Mouse (Mus musculus): ENCODE data around the gene Bach2. TPM values are rescaled to one million over a fixed set of nuclear protein-coding genes. Genes with fewer than 3 reads are reported as not detected.
A peak's percentile ranks its signal among the peaks of the same experiment; 100 is the strongest.

Gene Bach2
- 14.2 and 18.7 TPM in 2 replicates for polyA plus RNA-seq (2011; ENCODE audit: insufficient read depth, insufficient read length, low read depth, missing spikeins)

- TF ChIP-seq CTCF (IDR thresholded peaks at IDR 0.05; ENCODE audit: low read depth, low read length) (no peak), EP300 (IDR thresholded peaks at IDR 0.05; ENCODE audit: insufficient read depth, low read depth, low read length) (no peak), POLR2A (IDR thresholded peaks at IDR 0.05; ENCODE audit: insufficient read depth, low read length) (no peak)
- H3K4me1 ChIP-seq (ENCODE audit: control insufficient read depth, insufficient read depth, low read length) = no peaks in the 10 kb centered on the region
- no peaks in the 10 kb centered on the region for H3K9me3 ChIP-seq (replicated peaks; ENCODE audit: control insufficient read depth, insufficient read depth, low read length, poor library complexity, severe bottlenecking)
- H3K4me3 ChIP-seq (ENCODE audit: low read depth, low read length) = peak within 1 kb of the TSS; percentile 77
- H3K27ac ChIP-seq (ENCODE audit: insufficient read depth, low read length) = no peak within 1 kb of the TSS
- no peaks in the 10 kb centered on the region for H3K36me3 ChIP-seq (ENCODE audit: control insufficient read depth, insufficient read depth, low read length, poor library complexity, severe bottlenecking)
- H3K9ac ChIP-seq (ENCODE audit: low read depth, poor library complexity, severe bottlenecking) = peak within 1 kb of the TSS; percentile 94
- peaks cover 8% of the 10 kb centered on the region; the same call in 1 of the 2 replicates for H3K27me3 ChIP-seq (ENCODE audit: control insufficient read depth, insufficient read depth, low read length, poor library complexity, severe bottlenecking)
Observed at GRCm38 (mm10) chr4:32238366-32238854, at the start of gene Bach2. Gene Bach2 (plus strand): TSS chr4:32238804.

- Histone ChIP-seq H3K36me3 (ENCODE audit: control insufficient read depth, insufficient read depth, low read length, poor library complexity, severe bottlenecking) (no peaks in the 10 kb centered on the region), H3K9ac (ENCODE audit: low read depth, poor library complexity, severe bottlenecking) (no peak overlapping the region), H3K4me1 (ENCODE audit: control insufficient read depth, insufficient read depth, low read length) (peaks cover 2% of the 10 kb centered on the region), H3K4me3 (ENCODE audit: low read depth, low read length) (no peak overlapping the region), H3K27me3 (ENCODE audit: control insufficient read depth, insufficient read depth, low read length, poor library complexity, severe bottlenecking) (no peaks in the 10 kb centered on the region), H3K27ac (ENCODE audit: insufficient read depth, low read length) (no peak overlapping the region), H3K9me3 (replicated peaks; ENCODE audit: control insufficient read depth, insufficient read depth, low read length, poor library complexity, severe bottlenecking) (no peaks in the 10 kb centered on the region)
- TF ChIP-seq EP300 (IDR thresholded peaks at IDR 0.05; ENCODE audit: insufficient read depth, low read depth, low read length) (no peak), CTCF (IDR thresholded peaks at IDR 0.05; ENCODE audit: low read depth, low read length) (no peak), POLR2A (IDR thresholded peaks at IDR 0.05; ENCODE audit: insufficient read depth, low read length) (no peak)
Observed at GRCm38 (mm10) chr4:32189416-32190036, 49.1 kb upstream of the Bach2 start.

- H3K27ac ChIP-seq (ENCODE audit: insufficient read depth, low read length) = no peak overlapping the region
- no peak overlapping the region for H3K4me3 ChIP-seq (ENCODE audit: low read depth, low read length)
- no peaks in the 10 kb centered on the region for H3K36me3 ChIP-seq (ENCODE audit: control insufficient read depth, insufficient read depth, low read length, poor library complexity, severe bottlenecking)
- TF ChIP-seq CTCF (IDR thresholded peaks at IDR 0.05; ENCODE audit: low read depth, low read length) (no peak), POLR2A (IDR thresholded peaks at IDR 0.05; ENCODE audit: insufficient read depth, low read length) (no peak), EP300 (IDR thresholded peaks at IDR 0.05; ENCODE audit: insufficient read depth, low read depth, low read length) (no peak)
- no peaks in the 10 kb centered on the region for H3K9me3 ChIP-seq (replicated peaks; ENCODE audit: control insufficient read depth, insufficient read depth, low read length, poor library complexity, severe bottlenecking)
- H3K27me3 ChIP-seq (ENCODE audit: control insufficient read depth, insufficient read depth, low read length, poor library complexity, severe bottlenecking) = no peaks in the 10 kb centered on the region
- H3K4me1 ChIP-seq (ENCODE audit: control insufficient read depth, insufficient read depth, low read length) = peaks cover 2% of the 10 kb centered on the region
- no peak overlapping the region for H3K9ac ChIP-seq (ENCODE audit: low read depth, poor library complexity, severe bottlenecking)
Observed at GRCm38 (mm10) chr4:32190506-32190905, 48.1 kb upstream of the Bach2 start.

GRCm38 (mm10) chr4:32195945-32196921 lies 42.4 kb upstream of the Bach2 start:
- Histone ChIP-seq H3K9ac (ENCODE audit: low read depth, poor library complexity, severe bottlenecking) (no peak overlapping the region), H3K27me3 (ENCODE audit: control insufficient read depth, insufficient read depth, low read length, poor library complexity, severe bottlenecking) (no peaks in the 10 kb centered on the region), H3K36me3 (ENCODE audit: control insufficient read depth, insufficient read depth, low read length, poor library complexity, severe bottlenecking) (no peaks in the 10 kb centered on the region), H3K4me1 (ENCODE audit: control insufficient read depth, insufficient read depth, low read length) (peaks cover 3% of the 10 kb centered on the region), H3K9me3 (replicated peaks; ENCODE audit: control insufficient read depth, insufficient read depth, low read length, poor library complexity, severe bottlenecking) (no peaks in the 10 kb centered on the region), H3K27ac (ENCODE audit: insufficient read depth, low read length) (peak overlapping the region; percentile 45; the same call in 1 of the 2 replicates), H3K4me3 (ENCODE audit: low read depth, low read length) (no peak overlapping the region)
- 0 out of 2 replicates have a peak, but pooled peaks have one; percentile 17 for TF ChIP-seq EP300 (IDR thresholded peaks at IDR 0.05; ENCODE audit: insufficient read depth, low read depth, low read length)
- no peak for TF ChIP-seq CTCF (IDR thresholded peaks at IDR 0.05; ENCODE audit: low read depth, low read length)

GRCm38 (mm10) chr4:32198031-32198430 lies 40.6 kb upstream of the Bach2 start:
- Histone ChIP-seq H3K36me3 (ENCODE audit: control insufficient read depth, insufficient read depth, low read length, poor library complexity, severe bottlenecking) (no peaks in the 10 kb centered on the region), H3K9ac (ENCODE audit: low read depth, poor library complexity, severe bottlenecking) (no peak overlapping the region), H3K4me3 (ENCODE audit: low read depth, low read length) (no peak overlapping the region), H3K4me1 (ENCODE audit: control insufficient read depth, insufficient read depth, low read length) (peaks cover 3% of the 10 kb centered on the region), H3K27me3 (ENCODE audit: control insufficient read depth, insufficient read depth, low read length, poor library complexity, severe bottlenecking) (no peaks in the 10 kb centered on the region), H3K9me3 (replicated peaks; ENCODE audit: control insufficient read depth, insufficient read depth, low read length, poor library complexity, severe bottlenecking) (no peaks in the 10 kb centered on the region), H3K27ac (ENCODE audit: insufficient read depth, low read length) (no peak overlapping the region)
- TF ChIP-seq EP300 (IDR thresholded peaks at IDR 0.05; ENCODE audit: insufficient read depth, low read depth, low read length) (no peak), POLR2A (IDR thresholded peaks at IDR 0.05; ENCODE audit: insufficient read depth, low read length) (no peak), CTCF (IDR thresholded peaks at IDR 0.05; ENCODE audit: low read depth, low read length) (no peak)
